Mouse (Mus musculus) urinary bladder, postnatal 14 days (tissue): ENCODE results near the gene Oxgr1.
"Not testable (repeated sequence)": the region's sequence is repeated elsewhere in the genome, so short reads cannot be mapped to it uniquely, and the experiment has no call there.

ENCODE experiments used
- DNase-seq: peaks from one replicate; pipeline ENCODE4 v3.0.0; 2021; ENCODE audit warnings: low spot score

Gene Oxgr1

GRCm38 (mm10) chr14:120042187-120042820 is at the start of gene Oxgr1:
Gene Oxgr1, minus strand, starts transcription at chr14:120042435.
- no peak for DNase-seq

DNA sequence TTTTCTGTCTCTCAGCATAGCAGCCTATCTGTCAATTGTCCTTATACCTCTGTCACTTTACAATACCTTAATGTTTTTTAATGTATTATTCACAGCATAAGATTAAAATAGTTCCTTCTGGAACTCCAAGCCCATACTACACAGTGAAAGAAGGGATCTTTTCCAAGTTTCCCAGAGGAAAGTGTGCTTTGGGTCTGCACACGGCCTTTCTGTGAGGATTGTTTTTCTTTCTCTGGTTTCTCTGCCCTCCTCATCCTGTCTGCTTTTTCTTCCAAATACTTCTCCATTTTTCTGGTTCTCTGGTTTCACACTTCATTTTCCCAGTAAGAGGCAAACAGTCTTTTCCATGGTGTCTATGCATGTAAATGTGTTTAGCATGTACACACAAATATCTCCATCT is 48.2 kb upstream of the Oxgr1 start:
- no peak for DNase-seq

GRCm38 (mm10) chr14:120089649-120090360 is 47.6 kb upstream of the Oxgr1 start:
- DNase-seq = no peak

- no peak for DNase-seq
Measured at GRCm38 (mm10) chr14:120089006-120089648, 46.9 kb upstream of the Oxgr1 start.

GRCm38 (mm10) chr14:120084084-120084667 is 41.9 kb upstream of the Oxgr1 start:
- no peak for DNase-seq

DNA sequence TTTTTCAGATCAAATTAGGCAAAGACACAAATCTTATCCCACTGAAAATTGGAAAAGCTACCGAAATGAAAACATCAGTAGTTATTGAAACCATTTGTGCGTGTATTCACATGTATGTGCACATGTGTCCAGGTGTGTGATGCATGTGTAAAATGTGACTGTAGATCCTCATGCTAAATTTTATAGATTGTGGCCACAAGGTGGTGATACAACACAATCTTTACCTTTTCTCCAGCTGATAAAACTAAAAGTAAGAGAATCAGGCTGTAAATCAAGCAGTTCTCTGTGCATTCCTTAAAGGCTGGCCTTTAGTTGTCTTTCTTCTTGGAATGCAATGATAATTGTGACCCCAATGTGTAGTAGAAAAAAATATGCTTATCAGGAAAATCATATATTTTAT is 34.0 kb upstream of the Oxgr1 start:
- no peak for DNase-seq

DNA sequence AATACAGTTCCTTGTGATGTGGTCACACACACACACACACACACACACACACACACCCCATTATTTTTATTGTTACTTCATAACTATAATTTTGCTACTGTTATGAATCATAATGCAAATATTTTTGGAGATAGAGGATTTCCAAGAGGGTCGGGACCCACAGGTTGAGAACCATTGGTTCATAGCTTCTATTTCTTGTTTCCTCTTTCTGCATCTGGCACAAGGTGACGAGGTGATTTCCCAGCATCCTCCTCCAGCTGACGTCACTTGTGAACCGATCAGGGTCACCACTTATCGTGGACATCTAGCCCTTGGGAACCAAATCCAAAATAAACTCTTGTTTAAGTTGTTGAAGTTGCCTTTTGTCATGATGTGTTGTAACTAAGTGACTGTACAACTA is 33.5 kb upstream of the Oxgr1 start:
- DNase-seq = no peak

DNA sequence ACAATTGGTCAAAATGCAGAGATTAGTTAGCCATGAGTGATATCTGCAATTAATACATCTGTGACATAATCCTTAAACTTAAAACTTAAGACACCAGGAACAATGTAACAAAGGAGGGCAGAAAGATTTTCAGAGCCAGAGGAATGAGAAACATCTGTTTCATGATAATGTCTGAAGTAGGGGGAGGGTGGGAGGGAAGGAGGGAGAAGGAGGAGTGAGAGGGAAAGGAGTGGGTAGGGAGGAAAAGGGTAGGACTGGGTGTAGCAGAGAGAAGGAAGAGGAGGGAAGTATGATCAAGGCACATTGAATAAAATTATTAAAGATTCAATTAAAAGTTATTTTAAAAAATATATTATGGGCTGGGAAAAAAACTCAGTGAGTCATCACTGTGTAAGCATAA is 32.0 kb upstream of the Oxgr1 start:
- no peak for DNase-seq

DNA sequence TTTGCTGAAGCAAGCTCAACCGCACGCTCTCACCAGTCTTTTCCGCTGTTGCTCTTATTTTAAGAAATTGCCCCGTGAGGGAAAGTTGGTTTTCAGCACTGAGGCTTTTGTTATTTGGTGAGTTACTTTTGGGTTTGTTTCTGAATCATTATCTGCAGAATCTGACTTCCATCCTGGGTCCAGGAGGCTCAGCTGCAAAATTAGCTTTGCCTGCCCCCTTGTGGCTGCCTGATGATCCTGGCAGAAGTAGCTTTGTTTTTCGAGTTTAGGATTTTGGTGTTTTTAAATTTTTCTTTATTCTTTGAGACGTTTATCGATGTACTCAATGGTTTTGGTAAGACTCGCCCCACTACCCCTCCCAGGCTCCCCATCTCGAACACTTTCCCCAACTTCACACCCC is 18.9 kb upstream of the Oxgr1 start:
- DNase-seq = peak; percentile 56

GRCm38 (mm10) chr14:120033454-120033853 is 8.8 kb downstream of the Oxgr1 start:
- no peak for DNase-seq

DNA sequence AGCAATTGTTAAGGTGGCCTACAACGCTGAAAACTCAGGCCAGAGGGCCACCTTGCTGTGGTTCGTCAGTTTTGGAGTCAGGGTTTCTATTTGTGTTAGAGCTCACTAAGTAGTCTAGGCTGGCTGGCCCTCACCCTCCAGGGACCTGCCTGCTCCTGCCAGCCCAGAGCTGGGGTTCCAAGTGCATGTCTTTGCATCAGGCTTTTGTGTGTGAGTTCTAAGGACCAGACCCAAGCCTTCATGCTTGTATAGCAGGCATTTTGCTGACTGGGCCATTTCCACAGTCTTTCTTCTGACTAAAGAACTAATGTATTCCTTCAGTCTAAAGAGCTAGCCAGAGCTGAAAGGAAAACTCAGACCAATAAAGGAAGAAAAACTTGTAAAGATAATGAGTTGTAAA is 22.3 kb downstream of the Oxgr1 start:
- DNase-seq = no peak

GRCm38 (mm10) chr14:120009969-120010872 is 32.0 kb downstream of the Oxgr1 start:
- DNase-seq = no peak

- DNase-seq = no peak
Measured at GRCm38 (mm10) chr14:120005153-120005552, 37.1 kb downstream of the Oxgr1 start.

DNA sequence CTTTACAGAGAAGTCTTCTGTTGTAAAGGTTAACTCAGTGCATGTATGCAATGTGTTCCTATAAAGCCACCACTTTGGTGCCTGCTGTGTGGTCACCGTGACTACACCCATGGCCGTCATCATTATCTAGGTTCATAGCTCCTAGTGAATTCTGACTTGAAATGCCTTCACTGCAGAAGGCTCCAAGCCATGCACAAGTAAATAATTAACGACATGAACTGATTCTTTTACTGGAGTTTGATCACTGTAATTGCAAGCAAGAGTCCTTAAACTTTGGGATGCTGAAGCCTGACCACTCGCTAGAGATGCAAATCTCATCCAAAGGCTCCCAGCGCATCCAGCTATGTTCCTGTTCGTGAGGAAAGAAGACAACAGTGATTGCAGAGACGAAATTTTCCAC is 38.6 kb downstream of the Oxgr1 start:
- DNase-seq = no peak

DNA sequence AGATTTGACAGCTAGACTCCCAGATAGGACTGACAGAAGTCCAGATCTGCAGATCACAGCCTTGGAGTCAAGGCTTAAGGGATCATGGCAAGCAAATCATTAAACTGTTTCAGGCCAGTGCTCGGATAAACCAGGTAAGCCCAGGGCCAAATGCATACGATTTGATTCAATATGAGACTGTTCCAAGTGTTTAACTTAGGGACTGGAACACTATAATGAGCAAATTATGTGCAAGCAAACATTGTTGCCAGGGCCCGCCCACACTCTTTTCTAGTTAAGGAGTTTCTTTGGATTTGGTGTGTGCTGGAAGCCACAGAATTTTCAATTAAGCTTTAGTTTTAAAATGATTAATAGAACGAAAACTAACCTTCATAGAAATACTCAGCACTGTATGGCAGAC is 39.6 kb downstream of the Oxgr1 start:
- no peak for DNase-seq

DNA sequence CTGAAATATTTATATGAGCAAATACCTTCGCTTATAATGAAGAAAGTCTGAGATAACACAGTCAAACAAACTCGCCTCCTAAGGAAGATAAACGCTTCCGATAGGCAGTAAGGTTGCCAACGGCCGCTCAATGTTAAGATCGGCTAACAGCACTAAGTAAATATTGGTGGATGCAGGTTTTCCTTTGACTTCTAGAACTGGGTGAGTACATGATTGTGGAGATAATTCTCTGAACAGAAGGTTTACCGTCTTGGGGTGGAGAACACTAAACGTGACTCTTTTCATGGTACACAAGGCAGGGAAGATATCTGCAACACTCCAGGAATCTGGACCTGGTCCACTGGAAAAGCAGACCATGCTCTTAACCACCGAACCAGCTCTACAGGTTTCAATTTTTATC is 52.6 kb downstream of the Oxgr1 start:
- DNase-seq = peak; percentile 7

DNA sequence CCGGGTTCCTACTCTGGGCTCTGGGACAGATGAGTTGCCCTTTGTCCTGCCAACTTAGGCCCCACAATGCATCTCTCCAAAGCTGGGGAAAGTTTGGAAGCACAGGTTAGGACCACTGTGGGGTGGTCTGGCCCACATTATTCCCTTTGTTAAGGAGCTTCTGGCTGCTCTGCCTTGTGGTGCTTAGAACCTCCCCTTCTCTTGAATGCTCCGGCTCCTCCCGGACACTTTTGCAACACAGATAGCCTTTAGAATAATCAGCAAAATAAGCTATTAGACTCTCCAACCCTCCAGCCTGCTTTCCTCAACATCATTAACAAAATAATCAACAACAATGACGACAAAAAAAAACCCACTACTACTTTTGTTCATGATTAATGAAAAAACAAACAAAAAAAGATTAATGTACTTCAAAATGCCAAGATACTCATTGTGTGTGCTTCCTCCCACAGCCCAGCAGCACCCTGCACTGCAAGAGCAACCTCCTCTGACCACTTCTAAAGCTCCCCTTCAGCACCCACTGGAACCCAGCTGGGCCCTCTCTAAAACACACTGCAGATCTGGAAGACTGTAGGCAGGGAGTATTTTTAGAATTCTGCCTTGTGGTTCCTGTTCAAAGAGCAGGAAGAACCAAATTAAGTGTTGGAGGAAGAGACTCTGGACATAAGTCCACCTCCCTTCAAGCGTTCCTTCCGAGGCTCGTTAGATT is 53.1 kb downstream of the Oxgr1 start:
- DNase-seq = peak; percentile 7

DNA sequence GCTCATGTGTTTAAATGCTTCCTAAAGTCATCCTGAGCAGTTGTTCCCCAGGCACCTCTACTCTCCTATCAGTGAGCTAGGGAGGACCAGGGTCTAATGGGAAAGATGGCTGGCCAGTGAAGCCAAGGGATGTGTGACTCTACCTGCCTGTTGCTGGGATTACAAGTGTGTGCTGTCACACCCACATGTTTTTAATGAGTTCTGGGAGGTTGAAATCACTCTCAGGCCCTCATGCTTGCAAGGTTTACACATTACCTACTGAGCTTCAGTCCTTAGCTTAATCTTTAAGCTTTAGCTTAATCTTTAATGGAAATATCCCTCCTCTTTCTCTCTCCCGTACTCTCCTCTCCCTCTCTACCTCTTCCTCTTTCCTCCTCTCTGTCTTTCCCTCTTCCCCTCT is 55.0 kb downstream of the Oxgr1 start:
- no peak for DNase-seq

DNA sequence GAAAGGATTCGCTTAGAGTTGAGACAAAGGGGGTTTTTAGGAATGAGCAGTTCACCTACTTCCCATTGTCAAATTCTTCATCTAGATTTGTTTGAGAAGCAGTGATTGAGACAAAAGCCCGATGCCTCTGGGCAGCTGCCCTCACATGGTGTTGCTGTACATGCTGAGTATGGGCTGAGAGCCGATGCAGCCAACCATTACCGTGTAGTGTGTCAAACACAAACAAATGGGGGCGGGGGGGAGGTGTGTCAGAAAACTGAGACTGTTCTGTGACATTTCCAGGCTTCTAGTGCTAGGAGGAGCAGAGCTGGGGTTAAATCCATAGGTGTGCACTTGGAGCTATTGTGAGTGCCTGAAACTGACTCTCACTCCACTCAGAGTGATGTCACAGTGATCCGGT is 55.5 kb downstream of the Oxgr1 start:
- no peak for DNase-seq

- not testable (repeated sequence) for DNase-seq
Measured at GRCm38 (mm10) chr14:119986351-119986750, 55.9 kb downstream of the Oxgr1 start.

DNA sequence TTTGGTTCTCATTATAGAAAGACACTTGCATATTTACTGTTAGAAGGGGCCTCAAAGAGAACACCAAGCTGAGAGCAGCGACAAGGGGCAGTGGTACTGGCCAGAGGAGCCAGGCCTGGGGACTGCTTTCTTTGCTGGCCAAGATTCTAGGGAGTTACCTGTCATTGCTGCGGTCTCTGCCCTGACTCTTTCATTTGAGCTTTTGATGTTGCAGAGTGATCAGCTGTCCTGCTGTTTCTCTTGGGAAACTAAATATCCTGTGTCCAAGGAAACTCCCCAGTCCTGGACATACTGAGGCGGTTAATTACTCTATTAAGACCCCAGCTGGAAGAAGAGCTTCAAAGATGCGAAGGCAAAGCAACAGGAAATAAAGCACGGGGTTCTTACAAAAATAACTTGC is 60.9 kb downstream of the Oxgr1 start:
- DNase-seq = no peak
